Mouse (Mus musculus) layer of hippocampus, adult 9-11 months (tissue): ENCODE data around the gene Prox2.

Experiments used
- DNase-seq: peaks from one replicate; pipeline ENCODE4 v3.0.0; 2022

The Prox2 gene

GRCm38 (mm10) chr12:85091190-85091589 lies 19.4 kb downstream of the Prox2 start:
- no peak for DNase-seq

- no peak for DNase-seq
Measured at GRCm38 (mm10) chr12:85087845-85088244, 22.7 kb downstream of the Prox2 start.

- no peak for DNase-seq
Measured at GRCm38 (mm10) chr12:85084941-85085340, 25.6 kb downstream of the Prox2 start.

- DNase-seq, result no peak
Measured at GRCm38 (mm10) chr12:85084257-85084656, 26.3 kb downstream of the Prox2 start.

- no peak for DNase-seq
Measured at GRCm38 (mm10) chr12:85077100-85077499, 33.5 kb downstream of the Prox2 start.

GRCm38 (mm10) chr12:85071043-85071442 lies 39.5 kb downstream of the Prox2 start:
- DNase-seq, result no peak

- DNase-seq, result no peak
Measured at GRCm38 (mm10) chr12:85051218-85051617, 59.3 kb downstream of the Prox2 start.
